Mouse (Mus musculus): ENCODE measurements at regions not wholly inside any gene's neighbourhood (a gene's known extent, or its start where the extent isn't known, plus 50 kb on each side); places are given as distances from the start of the nearest gene placed in this dataset.

GRCm38 (mm10) chr1:60627367-60627766 lies 60.5 kb upstream of the Raph1 start:
- H3K36me3 ChIP-seq (ENCODE audit: control insufficient read depth, insufficient read depth, low read length, poor library complexity, severe bottlenecking) = no peaks in the 10 kb centered on the region
- in situ Hi-C loops (cut with MboI; ENCODE audit: low sequenced_read_pairs in 2 of 2, unreplicated experiment in 2 of 2) = no loop called here
- no peak for DNase-seq (ENCODE audit: low read depth, low spot score)
- H3K4me1 ChIP-seq (ENCODE audit: control insufficient read depth in 2 of 2, insufficient read depth in 2 of 2, low read length in 2 of 2, poor library complexity in 1 of 2) = no peaks in the 10 kb centered on the region; a peak in 1 of 4 replicates
- no peaks in the 10 kb centered on the region for H3K9me3 ChIP-seq (ENCODE audit: control insufficient read depth, insufficient read depth, low read depth, low read length)
- H3K9ac ChIP-seq (ENCODE audit: insufficient read depth, low read depth, low read length, poor library complexity, severe bottlenecking) = no peak overlapping the region
- H3K4me3 ChIP-seq (ENCODE audit: insufficient read depth in 1 of 2, low read depth in 1 of 2, low read length in 2 of 2, poor library complexity in 1 of 2, severe bottlenecking in 1 of 2) = no peak overlapping the region
- H3K27ac ChIP-seq (ENCODE audit: insufficient read depth, low read depth, low read length, poor library complexity, severe bottlenecking) = no peak overlapping the region
- no peak for TF ChIP-seq MAFK (IDR thresholded peaks at IDR 0.05; ENCODE audit: insufficient read depth, low read depth, low read length)
- TF ChIP-seq CHD2 (IDR thresholded peaks at IDR 0.05; ENCODE audit: low read depth, low read length) = no peak
- TF ChIP-seq ZC3H11A (IDR thresholded peaks at IDR 0.05; ENCODE audit: borderline replicate concordance, low read depth, low read length) = no peak
- TF ChIP-seq HCFC1 (IDR thresholded peaks at IDR 0.05; ENCODE audit: borderline replicate concordance, insufficient read depth, low read length) = no peak
- no peak for TF ChIP-seq ZNF384 (IDR thresholded peaks at IDR 0.05; ENCODE audit: low read depth, low read length)

GRCm38 (mm10) chr1:60625698-60626486 lies 59.0 kb upstream of the Raph1 start:
- H3K9ac ChIP-seq (ENCODE audit: insufficient read depth, low read depth, low read length, poor library complexity, severe bottlenecking) = no peak overlapping the region
- H3K4me3 ChIP-seq (ENCODE audit: insufficient read depth in 1 of 2, low read depth in 1 of 2, low read length in 2 of 2, poor library complexity in 1 of 2, severe bottlenecking in 1 of 2) = peak overlapping the region in 1 of 2 experiments; percentile 50; a peak in 3 of 4 replicates
- H3K36me3 ChIP-seq (ENCODE audit: control insufficient read depth, insufficient read depth, low read length, poor library complexity, severe bottlenecking) = no peaks in the 10 kb centered on the region
- no peaks in the 10 kb centered on the region; a peak in 1 of 4 replicates for H3K4me1 ChIP-seq (ENCODE audit: control insufficient read depth in 2 of 2, insufficient read depth in 2 of 2, low read length in 2 of 2, poor library complexity in 1 of 2)
- in situ Hi-C loops (cut with MboI; ENCODE audit: low sequenced_read_pairs in 2 of 2, unreplicated experiment in 2 of 2) = no loop called here
- DNase-seq (ENCODE audit: low read depth, low spot score) = no peak
- H3K9me3 ChIP-seq (ENCODE audit: control insufficient read depth, insufficient read depth, low read depth, low read length) = no peaks in the 10 kb centered on the region
- no peak overlapping the region for H3K27ac ChIP-seq (ENCODE audit: insufficient read depth, low read depth, low read length, poor library complexity, severe bottlenecking)
- TF ChIP-seq HCFC1 (IDR thresholded peaks at IDR 0.05; ENCODE audit: borderline replicate concordance, insufficient read depth, low read length) = no peak

GRCm38 (mm10) chr1:60624231-60624630 lies 57.3 kb upstream of the Raph1 start:
- no peak overlapping the region for H3K4me3 ChIP-seq (ENCODE audit: insufficient read depth in 1 of 2, low read depth in 1 of 2, low read length in 2 of 2, poor library complexity in 1 of 2, severe bottlenecking in 1 of 2)
- TF ChIP-seq CHD2 (IDR thresholded peaks at IDR 0.05; ENCODE audit: low read depth, low read length) (no peak), ZC3H11A (IDR thresholded peaks at IDR 0.05; ENCODE audit: borderline replicate concordance, low read depth, low read length) (no peak), ZNF384 (IDR thresholded peaks at IDR 0.05; ENCODE audit: low read depth, low read length) (no peak), MAFK (IDR thresholded peaks at IDR 0.05; ENCODE audit: insufficient read depth, low read depth, low read length) (no peak), HCFC1 (IDR thresholded peaks at IDR 0.05; ENCODE audit: borderline replicate concordance, insufficient read depth, low read length) (no peak)
- H3K36me3 ChIP-seq (ENCODE audit: control insufficient read depth, insufficient read depth, low read length, poor library complexity, severe bottlenecking) = no peaks in the 10 kb centered on the region
- H3K9ac ChIP-seq (ENCODE audit: insufficient read depth, low read depth, low read length, poor library complexity, severe bottlenecking) = no peak overlapping the region
- no peak overlapping the region for H3K27ac ChIP-seq (ENCODE audit: insufficient read depth, low read depth, low read length, poor library complexity, severe bottlenecking)
- no peak for DNase-seq (ENCODE audit: low read depth, low spot score)
- H3K4me1 ChIP-seq (ENCODE audit: control insufficient read depth in 2 of 2, insufficient read depth in 2 of 2, low read length in 2 of 2, poor library complexity in 1 of 2) = no peaks in the 10 kb centered on the region; a peak in 1 of 4 replicates
- in situ Hi-C loops (cut with MboI; ENCODE audit: low sequenced_read_pairs in 2 of 2, unreplicated experiment in 2 of 2) = no loop called here
- no peaks in the 10 kb centered on the region for H3K9me3 ChIP-seq (ENCODE audit: control insufficient read depth, insufficient read depth, low read depth, low read length)

GRCm38 (mm10) chr1:60623440-60624016 lies 56.6 kb upstream of the Raph1 start:
- TF ChIP-seq MAFK (IDR thresholded peaks at IDR 0.05; ENCODE audit: insufficient read depth, low read depth, low read length) = peak; percentile 62; the same call in 1 of the 2 replicates
- TF ChIP-seq ZC3H11A (IDR thresholded peaks at IDR 0.05; ENCODE audit: borderline replicate concordance, low read depth, low read length) = no peak
- no peak for TF ChIP-seq HCFC1 (IDR thresholded peaks at IDR 0.05; ENCODE audit: borderline replicate concordance, insufficient read depth, low read length)
- TF ChIP-seq CHD2 (IDR thresholded peaks at IDR 0.05; ENCODE audit: low read depth, low read length) = no peak
- Histone ChIP-seq H3K36me3 (ENCODE audit: control insufficient read depth, insufficient read depth, low read length, poor library complexity, severe bottlenecking) (no peaks in the 10 kb centered on the region), H3K4me1 (ENCODE audit: control insufficient read depth in 2 of 2, insufficient read depth in 2 of 2, low read length in 2 of 2, poor library complexity in 1 of 2) (no peaks in the 10 kb centered on the region; a peak in 1 of 4 replicates)

More at GRCm38 (mm10) chr1:60623440-60624016, 56.6 kb upstream of the Raph1 start:
- no peak overlapping the region for H3K27ac ChIP-seq (ENCODE audit: insufficient read depth, low read depth, low read length, poor library complexity, severe bottlenecking)
- H3K4me3 ChIP-seq (ENCODE audit: insufficient read depth in 1 of 2, low read depth in 1 of 2, low read length in 2 of 2, poor library complexity in 1 of 2, severe bottlenecking in 1 of 2) = no peak overlapping the region
- no peaks in the 10 kb centered on the region for H3K9me3 ChIP-seq (ENCODE audit: control insufficient read depth, insufficient read depth, low read depth, low read length)
- no peak overlapping the region for H3K9ac ChIP-seq (ENCODE audit: insufficient read depth, low read depth, low read length, poor library complexity, severe bottlenecking)
- in situ Hi-C loops (cut with MboI; ENCODE audit: low sequenced_read_pairs in 2 of 2, unreplicated experiment in 2 of 2) = no loop called here
- no peak for DNase-seq (ENCODE audit: low read depth, low spot score)
